Mouse (Mus musculus): ENCODE data around the gene Cobll1.
"Not testable (repeated sequence)": the region's sequence is repeated elsewhere in the genome, so short reads cannot be mapped to it uniquely, and the experiment has no call there.

The Cobll1 gene

GRCm38 (mm10) chr2:65238964-65239570, at the start of gene Cobll1:
Gene Cobll1, minus strand, starts transcription at chr2:65239403.
- peak; percentile 63 to 89 for DNase-seq

- no peak for DNase-seq
Measured at GRCm38 (mm10) chr2:65288696-65289095, 49.5 kb upstream of the Cobll1 start.

GRCm38 (mm10) chr2:65285380-65285779, 46.2 kb upstream of the Cobll1 start:
- DNase-seq = peak; percentile 16 to 56

- DNase-seq = no peak
Measured at GRCm38 (mm10) chr2:65282979-65283378, 43.8 kb upstream of the Cobll1 start.

- DNase-seq = peak; percentile 20 to 57
Measured at GRCm38 (mm10) chr2:65279029-65279690, 40.0 kb upstream of the Cobll1 start.

GRCm38 (mm10) chr2:65275443-65276061, 36.3 kb upstream of the Cobll1 start:
- DNase-seq = no peak

GRCm38 (mm10) chr2:65273910-65274309, 34.7 kb upstream of the Cobll1 start:
- DNase-seq = no peak

- no peak for DNase-seq
Measured at GRCm38 (mm10) chr2:65268731-65269130, 29.5 kb upstream of the Cobll1 start.

- no peak for DNase-seq
Measured at GRCm38 (mm10) chr2:65267834-65268233, 28.6 kb upstream of the Cobll1 start.

GRCm38 (mm10) chr2:65266576-65267299, 27.5 kb upstream of the Cobll1 start:
- no peak for DNase-seq

- no peak for DNase-seq
Measured at GRCm38 (mm10) chr2:65262251-65262650, 23.0 kb upstream of the Cobll1 start.

GRCm38 (mm10) chr2:65260828-65261227, 21.6 kb upstream of the Cobll1 start:
- not testable (repeated sequence) for DNase-seq

GRCm38 (mm10) chr2:65260400-65260799, 21.2 kb upstream of the Cobll1 start:
- no peak for DNase-seq

- DNase-seq = no peak
Measured at GRCm38 (mm10) chr2:65257446-65257845, 18.2 kb upstream of the Cobll1 start.

- no peak for DNase-seq
Measured at GRCm38 (mm10) chr2:65256494-65257254, 17.5 kb upstream of the Cobll1 start.

- peak in 1 of 2 experiments; percentile 56 for DNase-seq
Measured at GRCm38 (mm10) chr2:65250589-65251104, 11.4 kb upstream of the Cobll1 start.

GRCm38 (mm10) chr2:65249575-65249974, 10.4 kb upstream of the Cobll1 start:
- no peak for DNase-seq

GRCm38 (mm10) chr2:65240173-65240745, 1.1 kb upstream of the Cobll1 start:
- DNase-seq = no peak

- DNase-seq = peak; percentile 89 to 98
Measured at GRCm38 (mm10) chr2:65238171-65238963, 836 bp downstream of the Cobll1 start.

GRCm38 (mm10) chr2:65237610-65238170, 1.5 kb downstream of the Cobll1 start:
- peak; percentile 83 to 96 for DNase-seq

- no peak for DNase-seq
Measured at GRCm38 (mm10) chr2:65237116-65237515, 2.1 kb downstream of the Cobll1 start.

All from kidney, postnatal 25 days (tissue).